Comparison of ENCODE assay signal across 15 mouse cellular contexts in the genomic region with DNA sequence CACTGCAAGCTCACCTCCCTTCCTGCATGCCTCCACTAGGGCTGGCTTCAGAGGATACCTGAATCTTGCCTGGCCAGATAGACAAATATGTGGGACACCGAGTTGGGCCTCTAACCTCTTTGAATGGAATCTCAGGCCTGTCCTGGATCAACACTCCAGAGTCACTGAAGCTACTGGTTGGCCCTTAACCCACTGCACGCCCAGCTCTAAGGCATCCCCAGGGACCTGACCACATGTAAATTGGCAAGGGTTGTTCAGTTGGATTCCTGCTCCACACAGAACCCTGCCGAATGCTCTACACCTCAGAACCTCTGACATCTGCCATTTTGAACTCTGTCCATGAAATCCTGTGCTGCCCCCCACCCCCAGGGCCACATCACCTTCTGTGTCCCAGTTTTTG. TPM values are rescaled to one million over a fixed set of nuclear protein-coding genes. Genes with fewer than 3 reads are reported as not detected.
A peak's percentile ranks its signal among the peaks of the same experiment; 100 is the strongest.
DNase-seq lines count a peak whose midpoint lies in the region; ATAC-seq lines count a peak whose summit lies in the region.
"Had no signal": no experiment of that assay in that cellular context is flagged by ENCODE, and none has a peak within 500 bp of the region (broad histone marks: within the 10 kb centered on the region; RNA-seq: fewer than 3 reads in every experiment).

No protein-coding gene starts in this region.

- peaks cover 38% of the 10 kb centered on the region for H3K4me1 ChIP-seq in forebrain, embryonic 10.5 days
- peaks cover 14% of the 10 kb centered on the region for H3K4me1 ChIP-seq in forebrain, embryonic 13.5 days
- H3K4me1 ChIP-seq in kidney, embryonic 14.5 days (ENCODE audit: control insufficient read depth, insufficient read depth, low read length), result peaks cover 44% of the 10 kb centered on the region
- H3K4me1 ChIP-seq in limb, embryonic 12.5 days (replicated peaks), result peaks cover 36% of the 10 kb centered on the region

- intact Hi-C loops in left cerebral cortex, postnatal 25 days (cut with DNase I), result no loop called here

- no peak overlapping the region for H3K9ac ChIP-seq in forebrain, embryonic 13.5 days
- no peak overlapping the region for H3K9ac ChIP-seq in kidney, embryonic 14.5 days (ENCODE audit: low read depth, low read length)
- H3K9ac ChIP-seq in limb, embryonic 12.5 days (replicated peaks), result no peak overlapping the region
- H3K9ac ChIP-seq: liver, embryonic 15.5 days had no signal

- H3K27me3 ChIP-seq in forebrain, embryonic 10.5 days (ENCODE audit: poor library complexity, severe bottlenecking), result no peaks in the 10 kb centered on the region; the same call in 1 of the 2 replicates
- no peaks in the 10 kb centered on the region for H3K27me3 ChIP-seq in forebrain, embryonic 13.5 days
- no peaks in the 10 kb centered on the region for H3K27me3 ChIP-seq in kidney, embryonic 14.5 days (ENCODE audit: control insufficient read depth, insufficient read depth, low read length)
- H3K27me3 ChIP-seq in limb, embryonic 12.5 days, result no peaks in the 10 kb centered on the region
- H3K27me3 ChIP-seq: liver, embryonic 15.5 days had no signal

- H3K4me3 ChIP-seq in forebrain, embryonic 10.5 days, result no peak overlapping the region
- H3K4me3 ChIP-seq in forebrain, embryonic 13.5 days, result no peak overlapping the region
- no peak overlapping the region for H3K4me3 ChIP-seq in kidney, embryonic 14.5 days (ENCODE audit: low read length)
- H3K4me3 ChIP-seq in limb, embryonic 12.5 days (replicated peaks), result no peak overlapping the region
- H3K4me3 ChIP-seq: liver, embryonic 15.5 days had no signal

- H3K36me3 ChIP-seq in forebrain, embryonic 10.5 days (replicated peaks), result no peaks in the 10 kb centered on the region
- H3K36me3 ChIP-seq in forebrain, embryonic 13.5 days (ENCODE audit: poor library complexity, severe bottlenecking), result no peaks in the 10 kb centered on the region
- no peaks in the 10 kb centered on the region for H3K36me3 ChIP-seq in kidney, embryonic 14.5 days (ENCODE audit: control insufficient read depth, insufficient read depth, low read length)
- H3K36me3 ChIP-seq in limb, embryonic 12.5 days, result no peaks in the 10 kb centered on the region
- H3K36me3 ChIP-seq: G1E; liver, embryonic 15.5 days had no signal

- H3K27ac ChIP-seq in forebrain, embryonic 10.5 days, result peak overlapping the region; percentile 51; the same call in 1 of the 2 replicates
- H3K27ac ChIP-seq in forebrain, embryonic 13.5 days, result no peak overlapping the region
- H3K27ac ChIP-seq in kidney, embryonic 14.5 days (ENCODE audit: low read depth, low read length), result peak overlapping the region; percentile 47; the same call in 1 of the 2 replicates
- H3K27ac ChIP-seq in limb, embryonic 12.5 days, result 0 out of 2 replicates have a peak overlapping the region, but pooled peaks have one; percentile 18
- H3K27ac ChIP-seq: liver, embryonic 15.5 days had no signal

- 74% methylated on average over 3 of the region's 3 CpGs for WGBS in forebrain, embryonic 10.5 days
- 76% methylated on average over 3 of the region's 3 CpGs for WGBS in forebrain, embryonic 13.5 days
- WGBS in kidney, embryonic 14.5 days, result 50% methylated on average over 3 of the region's 3 CpGs
- WGBS in limb, embryonic 12.5 days, result 69% methylated on average over 3 of the region's 3 CpGs

- H3K4me2 ChIP-seq in forebrain, embryonic 13.5 days, result no peak overlapping the region
- H3K4me2 ChIP-seq in kidney, embryonic 14.5 days (replicated peaks; ENCODE audit: low read depth, low read length), result no peak overlapping the region
- H3K4me2 ChIP-seq in limb, embryonic 12.5 days, result no peak overlapping the region

- H3K9me3 ChIP-seq in forebrain, embryonic 10.5 days, result no peaks in the 10 kb centered on the region
- no peaks in the 10 kb centered on the region for H3K9me3 ChIP-seq in forebrain, embryonic 13.5 days (replicated peaks)
- H3K9me3 ChIP-seq in kidney, embryonic 14.5 days (ENCODE audit: control insufficient read depth, low read length), result no peaks in the 10 kb centered on the region
- no peaks in the 10 kb centered on the region for H3K9me3 ChIP-seq in limb, embryonic 12.5 days
- H3K9me3 ChIP-seq: G1E; liver, embryonic 15.5 days had no signal

- no peak for ATAC-seq in forebrain, embryonic 13.5 days
- no peak for ATAC-seq in kidney, embryonic 14.5 days (ENCODE audit: low FRiP score, low TSS enrichment)
- no peak for ATAC-seq in limb, embryonic 12.5 days (ENCODE audit: insufficient number of reproducible peaks, insufficient read depth, low FRiP score, low TSS enrichment, low read depth)
- ATAC-seq: activated CD4-positive, CD25-positive, alpha-beta regulatory T cell, adult 4 months had no signal

- no peak for DNase-seq in forebrain, embryonic 10.5 days (ENCODE audit: extremely low spot score, low spot score)
- DNase-seq in kidney, postnatal 4 days, result no peak
- peak; percentile 67 for DNase-seq in 3134 (ENCODE audit: extremely low read depth, insufficient read length, low spot score)
- DNase-seq in left cerebral cortex, postnatal 25 days (ENCODE audit: low spot score in 2 of 2), result no peak
- no peak for DNase-seq in cerebellum, adult 9-10 months
- DNase-seq: cerebellum, adult 2 months; embryo, embryonic 11 days; right cerebral cortex, postnatal 4 days had no signal

RNA-seq across cellular contexts. Expression of a gene that starts 24.6 kb away (rescaled TPM):
- polyA plus RNA-seq in forebrain, embryonic 10.5 days (2016; fragmentation: Nextera tagmentation; extraction: Ambion mirVana), result 2.9 and 3.1 TPM in 2 replicates
- 9.3 TPM in 2 replicates for polyA plus RNA-seq in forebrain, embryonic 13.5 days (2015; fragmentation: Nextera tagmentation; extraction: Ambion mirVana)
- polyA plus RNA-seq in kidney, embryonic 14.5 days (2014; fragmentation: Nextera tagmentation; extraction: Ambion mirVana), result 13.6 and 20.6 TPM in 2 replicates
- polyA plus RNA-seq in limb, embryonic 12.5 days (2016; fragmentation: Nextera tagmentation; extraction: Ambion mirVana), result 11.5 and 13.0 TPM in 2 replicates
- 10 to 100 TPM; 58.4 to 63.9 TPM for total RNA-seq in left cerebral cortex, postnatal 25 days (2021)

RNA-seq across cellular contexts. Expression of a gene that starts 34.3 kb away (rescaled TPM):
- 565 and 608 TPM in 2 replicates for polyA plus RNA-seq in forebrain, embryonic 10.5 days (2016; fragmentation: Nextera tagmentation; extraction: Ambion mirVana)
- polyA plus RNA-seq in forebrain, embryonic 13.5 days (2015; fragmentation: Nextera tagmentation; extraction: Ambion mirVana), result 677 and 746 TPM in 2 replicates
- polyA plus RNA-seq in kidney, embryonic 14.5 days (2014; fragmentation: Nextera tagmentation; extraction: Ambion mirVana), result 689 and 1,049 TPM in 2 replicates
- 648 and 683 TPM in 2 replicates for polyA plus RNA-seq in limb, embryonic 12.5 days (2016; fragmentation: Nextera tagmentation; extraction: Ambion mirVana)
- total RNA-seq in left cerebral cortex, postnatal 25 days (2021), result 100 to 1,000 TPM; 375 to 382 TPM

RNA-seq across cellular contexts. Expression of a gene that starts 38.8 kb away (rescaled TPM):
- 1.1 and 1.9 TPM in 2 replicates for polyA plus RNA-seq in forebrain, embryonic 10.5 days (2016; fragmentation: Nextera tagmentation; extraction: Ambion mirVana)
- 0.45 and 1.3 TPM in 2 replicates for polyA plus RNA-seq in forebrain, embryonic 13.5 days (2015; fragmentation: Nextera tagmentation; extraction: Ambion mirVana)
- 0.44 and 0.65 TPM in 2 replicates for polyA plus RNA-seq in kidney, embryonic 14.5 days (2014; fragmentation: Nextera tagmentation; extraction: Ambion mirVana)
- 0.97 and 1.4 TPM in 2 replicates for polyA plus RNA-seq in limb, embryonic 12.5 days (2016; fragmentation: Nextera tagmentation; extraction: Ambion mirVana)
- under 1 TPM; 0.28 to 0.85 TPM for total RNA-seq in left cerebral cortex, postnatal 25 days (2021)
- polyA plus RNA-seq: activated CD4-positive, CD25-positive, alpha-beta regulatory T cell, adult 4 months; G1E had no signal

RNA-seq across cellular contexts. Expression of a gene that starts 48.6 kb away (rescaled TPM):
- polyA plus RNA-seq in forebrain, embryonic 10.5 days (2016; fragmentation: Nextera tagmentation; extraction: Ambion mirVana), result not detected in 2 replicates
- polyA plus RNA-seq in forebrain, embryonic 13.5 days (2015; fragmentation: Nextera tagmentation; extraction: Ambion mirVana), result not detected in 2 replicates
- not detected in 2 replicates for polyA plus RNA-seq in kidney, embryonic 14.5 days (2014; fragmentation: Nextera tagmentation; extraction: Ambion mirVana)
- polyA plus RNA-seq in limb, embryonic 12.5 days (2016; fragmentation: Nextera tagmentation; extraction: Ambion mirVana), result not detected in 2 replicates
- total RNA-seq in left cerebral cortex, postnatal 25 days (2021), result under 1 TPM; 0.34 to 0.50 TPM
- total RNA-seq: left cerebral cortex, postnatal 14 days had no signal
- polyA plus RNA-seq: activated CD4-positive, CD25-positive, alpha-beta regulatory T cell, adult 4 months; G1E; liver, embryonic 15.5 days had no signal
